Mouse (Mus musculus): ENCODE data around the gene Anks1b. TPM values are rescaled to one million over a fixed set of nuclear protein-coding genes. Genes with fewer than 3 reads are reported as not detected.
"Not testable (repeated sequence)": the region's sequence is repeated elsewhere in the genome, so short reads cannot be mapped to it uniquely, and the experiment has no call there.

Gene Anks1b
- polyA plus RNA-seq, 1 experiment, result 1.3 TPM

- TF ChIP-seq CTCF (conservative IDR thresholded peaks at IDR 0.05; ENCODE audit: insufficient read depth, insufficient read length, low read depth, low read length) (no peak), POLR2A (IDR thresholded peaks at IDR 0.05; ENCODE audit: low read depth, low read length) (no peak)
- 90% methylated on average over 7 of the region's 7 CpGs for WGBS
- no peaks in the 10 kb centered on the region for H3K36me3 ChIP-seq (ENCODE audit: control insufficient read depth, insufficient read depth, low read length)
- H3K4me1 ChIP-seq (ENCODE audit: control insufficient read depth, insufficient read depth, low read length), result no peaks in the 10 kb centered on the region
- H3K4me3 ChIP-seq (ENCODE audit: insufficient read depth, low read depth, low read length), result no peak overlapping the region
- no peaks in the 10 kb centered on the region for H3K27me3 ChIP-seq (replicated peaks; ENCODE audit: control insufficient read depth, insufficient read depth, low read length)
- no peak overlapping the region for H3K27ac ChIP-seq (ENCODE audit: insufficient read depth, low read depth, low read length)
- no peak for DNase-seq
These were observed 736.1 kb downstream of the Anks1b start for GRCm38 (mm10) chr10:90609437-90609836.

- no peak for DNase-seq
- 93% methylated on average over 3 of the region's 3 CpGs for WGBS
- no peak overlapping the region for H3K4me3 ChIP-seq (ENCODE audit: insufficient read depth, low read depth, low read length)
These were observed 739.7 kb downstream of the Anks1b start for GRCm38 (mm10) chr10:90613051-90613450.

GRCm38 (mm10) chr10:90615196-90615595, 741.9 kb downstream of the Anks1b start:
- Histone ChIP-seq H3K36me3 (ENCODE audit: control insufficient read depth, insufficient read depth, low read length) (no peaks in the 10 kb centered on the region), H3K4me3 (ENCODE audit: insufficient read depth, low read depth, low read length) (no peak overlapping the region), H3K4me1 (ENCODE audit: control insufficient read depth, insufficient read depth, low read length) (no peaks in the 10 kb centered on the region), H3K27ac (ENCODE audit: insufficient read depth, low read depth, low read length) (no peak overlapping the region), H3K27me3 (replicated peaks; ENCODE audit: control insufficient read depth, insufficient read depth, low read length) (no peaks in the 10 kb centered on the region)
- TF ChIP-seq POLR2A (IDR thresholded peaks at IDR 0.05; ENCODE audit: low read depth, low read length) (no peak), CTCF (conservative IDR thresholded peaks at IDR 0.05; ENCODE audit: insufficient read depth, insufficient read length, low read depth, low read length) (no peak)
- no peak for DNase-seq
- WGBS, result 83% methylated on average over 2 of the region's 2 CpGs

More at GRCm38 (mm10) chr10:90613051-90613450, 739.7 kb downstream of the Anks1b start:
- H3K27me3 ChIP-seq (replicated peaks; ENCODE audit: control insufficient read depth, insufficient read depth, low read length), result no peaks in the 10 kb centered on the region
- no peaks in the 10 kb centered on the region for H3K36me3 ChIP-seq (ENCODE audit: control insufficient read depth, insufficient read depth, low read length)
- TF ChIP-seq CTCF (conservative IDR thresholded peaks at IDR 0.05; ENCODE audit: insufficient read depth, insufficient read length, low read depth, low read length), result no peak
- no peak for TF ChIP-seq POLR2A (IDR thresholded peaks at IDR 0.05; ENCODE audit: low read depth, low read length)
- H3K27ac ChIP-seq (ENCODE audit: insufficient read depth, low read depth, low read length), result no peak overlapping the region
- no peaks in the 10 kb centered on the region for H3K4me1 ChIP-seq (ENCODE audit: control insufficient read depth, insufficient read depth, low read length)

- H3K27ac ChIP-seq (ENCODE audit: insufficient read depth, low read depth, low read length), result no peak overlapping the region
- H3K4me1 ChIP-seq (ENCODE audit: control insufficient read depth, insufficient read depth, low read length), result no peaks in the 10 kb centered on the region
- no peaks in the 10 kb centered on the region for H3K27me3 ChIP-seq (replicated peaks; ENCODE audit: control insufficient read depth, insufficient read depth, low read length)
- DNase-seq, result no peak
- H3K4me3 ChIP-seq (ENCODE audit: insufficient read depth, low read depth, low read length), result no peak overlapping the region
- whole genome bisulfite sequencing, result 87% methylated on average over 2 of the region's 2 CpGs
- TF ChIP-seq POLR2A (IDR thresholded peaks at IDR 0.05; ENCODE audit: low read depth, low read length), result no peak
- no peak for TF ChIP-seq CTCF (conservative IDR thresholded peaks at IDR 0.05; ENCODE audit: insufficient read depth, insufficient read length, low read depth, low read length)
- no peaks in the 10 kb centered on the region for H3K36me3 ChIP-seq (ENCODE audit: control insufficient read depth, insufficient read depth, low read length)
These were observed 743.3 kb downstream of the Anks1b start for GRCm38 (mm10) chr10:90616622-90617021.

- no peak overlapping the region for H3K27ac ChIP-seq (ENCODE audit: insufficient read depth, low read depth, low read length)
- TF ChIP-seq CTCF (conservative IDR thresholded peaks at IDR 0.05; ENCODE audit: insufficient read depth, insufficient read length, low read depth, low read length) (no peak), POLR2A (IDR thresholded peaks at IDR 0.05; ENCODE audit: low read depth, low read length) (no peak)
- no peaks in the 10 kb centered on the region for H3K27me3 ChIP-seq (replicated peaks; ENCODE audit: control insufficient read depth, insufficient read depth, low read length)
- no peaks in the 10 kb centered on the region for H3K4me1 ChIP-seq (ENCODE audit: control insufficient read depth, insufficient read depth, low read length)
- DNase-seq, result no peak
- H3K36me3 ChIP-seq (ENCODE audit: control insufficient read depth, insufficient read depth, low read length), result no peaks in the 10 kb centered on the region
- WGBS, result 65% methylated on average over 7 of the region's 7 CpGs
- no peak overlapping the region for H3K4me3 ChIP-seq (ENCODE audit: insufficient read depth, low read depth, low read length)
These were observed 744.5 kb downstream of the Anks1b start for GRCm38 (mm10) chr10:90617664-90618296.

- H3K27me3 ChIP-seq (replicated peaks; ENCODE audit: control insufficient read depth, insufficient read depth, low read length), result no peaks in the 10 kb centered on the region
- DNase-seq, result no peak
- no peaks in the 10 kb centered on the region for H3K36me3 ChIP-seq (ENCODE audit: control insufficient read depth, insufficient read depth, low read length)
- H3K4me1 ChIP-seq (ENCODE audit: control insufficient read depth, insufficient read depth, low read length), result no peaks in the 10 kb centered on the region
- H3K27ac ChIP-seq (ENCODE audit: insufficient read depth, low read depth, low read length), result no peak overlapping the region
- no peak overlapping the region for H3K4me3 ChIP-seq (ENCODE audit: insufficient read depth, low read depth, low read length)
- TF ChIP-seq CTCF (conservative IDR thresholded peaks at IDR 0.05; ENCODE audit: insufficient read depth, insufficient read length, low read depth, low read length), result no peak
- no peak for TF ChIP-seq POLR2A (IDR thresholded peaks at IDR 0.05; ENCODE audit: low read depth, low read length)
- WGBS, result 79% methylated on average over 5 of the region's 5 CpGs
These were observed 754.2 kb downstream of the Anks1b start for GRCm38 (mm10) chr10:90627532-90627931.

GRCm38 (mm10) chr10:90630099-90630698, 756.9 kb downstream of the Anks1b start:
- no peak for DNase-seq
- no peak overlapping the region for H3K4me3 ChIP-seq (ENCODE audit: insufficient read depth, low read depth, low read length)
- 83% methylated on average over 7 of the region's 7 CpGs for WGBS
- no peak overlapping the region for H3K27ac ChIP-seq (ENCODE audit: insufficient read depth, low read depth, low read length)
- no peaks in the 10 kb centered on the region for H3K36me3 ChIP-seq (ENCODE audit: control insufficient read depth, insufficient read depth, low read length)
- no peaks in the 10 kb centered on the region for H3K27me3 ChIP-seq (replicated peaks; ENCODE audit: control insufficient read depth, insufficient read depth, low read length)
- TF ChIP-seq POLR2A (IDR thresholded peaks at IDR 0.05; ENCODE audit: low read depth, low read length) (no peak), CTCF (conservative IDR thresholded peaks at IDR 0.05; ENCODE audit: insufficient read depth, insufficient read length, low read depth, low read length) (no peak)
- H3K4me1 ChIP-seq (ENCODE audit: control insufficient read depth, insufficient read depth, low read length), result no peaks in the 10 kb centered on the region

- 77% methylated on average over 3 of the region's 3 CpGs for WGBS
- not testable (repeated sequence) for DNase-seq; H3K4me3 ChIP-seq (ENCODE audit: insufficient read depth, low read depth, low read length)
These were observed 757.5 kb downstream of the Anks1b start for GRCm38 (mm10) chr10:90630794-90631193.

More at GRCm38 (mm10) chr10:90630794-90631193, 757.5 kb downstream of the Anks1b start:
- H3K4me1 ChIP-seq (ENCODE audit: control insufficient read depth, insufficient read depth, low read length); H3K27ac ChIP-seq (ENCODE audit: insufficient read depth, low read depth, low read length); H3K27me3 ChIP-seq (replicated peaks; ENCODE audit: control insufficient read depth, insufficient read depth, low read length); H3K36me3 ChIP-seq (ENCODE audit: control insufficient read depth, insufficient read depth, low read length): not testable (repeated sequence)

Data from kidney, adult 2 months (tissue).